Mouse (Mus musculus) kidney, postnatal 25 days (tissue): ENCODE measurements around the gene Pak2.
"Not testable (repeated sequence)": the region's sequence is repeated elsewhere in the genome, so short reads cannot be mapped to it uniquely, and the experiment has no call there.

Source experiments
- DNase-seq, 2 experiments: peaks; one replicate each; pipeline ENCODE4 v3.0.0; 2021; ENCODE audit warnings: mixed read lengths in 2 of 2

Gene Pak2

DNA sequence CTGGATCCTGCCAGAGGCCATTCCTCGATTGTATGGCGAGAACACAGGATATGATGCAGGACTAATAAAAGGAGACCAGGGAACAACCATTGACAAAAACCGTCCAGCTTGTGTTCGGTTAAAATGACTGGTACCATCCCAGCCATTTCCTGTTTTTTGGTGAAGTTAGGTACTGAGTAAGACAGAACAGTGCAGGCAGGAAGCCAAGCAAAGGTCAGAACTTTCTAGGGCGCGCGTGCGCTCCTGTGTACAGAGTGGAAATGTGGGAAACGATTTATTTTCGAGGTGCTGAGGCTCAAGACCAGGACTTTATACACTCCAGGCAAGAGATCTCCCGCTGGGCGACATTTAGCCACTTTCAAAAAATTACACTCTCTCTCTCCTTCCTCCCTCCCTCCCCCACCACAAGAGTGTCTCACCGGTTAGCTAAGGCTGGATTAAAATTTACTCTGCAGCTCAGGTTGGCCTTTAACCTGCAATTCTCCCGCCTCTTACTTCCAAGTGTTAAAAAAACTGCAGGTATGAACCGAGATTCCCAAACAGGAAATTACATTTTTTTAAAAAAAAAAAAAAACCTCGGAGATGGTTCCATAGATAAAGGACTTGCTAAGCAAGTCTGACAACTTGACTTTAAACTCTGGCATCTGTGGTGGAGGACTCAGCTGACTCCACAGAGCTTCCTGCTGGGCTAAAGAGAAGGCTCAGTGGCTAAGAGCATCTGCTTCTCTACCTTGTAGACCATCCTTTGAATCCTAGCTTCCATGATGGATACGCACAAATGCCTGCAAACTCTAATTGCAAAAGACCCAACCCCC lies 8.7 kb upstream of the Pak2 start:
- DNase-seq: peak; percentile 85

DNA sequence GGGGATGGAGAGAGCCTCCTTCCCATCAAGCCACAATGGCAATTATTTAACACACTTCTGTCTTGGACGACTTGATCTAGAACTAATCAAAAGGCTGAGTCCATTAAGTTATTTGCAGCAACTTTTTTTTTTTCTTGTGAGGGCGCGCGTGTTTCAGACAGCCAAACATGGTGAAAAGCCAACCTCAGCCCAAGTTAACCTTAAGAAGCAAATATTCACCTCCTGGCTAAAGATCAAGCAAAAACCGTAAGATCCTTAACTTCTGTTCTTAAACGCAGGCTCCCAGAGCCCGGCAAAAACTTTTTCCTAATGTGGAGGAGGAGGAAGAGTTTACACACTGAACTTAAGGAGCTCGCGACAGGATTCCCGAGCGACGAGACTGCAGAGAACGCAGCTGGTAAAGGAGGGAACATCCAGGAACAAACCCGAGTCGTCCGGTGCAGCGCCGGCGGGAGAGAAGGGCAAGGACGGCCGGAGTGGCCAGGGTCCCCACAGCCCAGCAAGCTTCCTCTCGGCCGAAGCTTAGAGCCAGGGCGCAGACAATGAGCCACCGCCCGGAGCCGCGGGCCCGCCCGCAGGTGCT lies 643 bp downstream of the Pak2 start:
- DNase-seq: peak; percentile 36 to 42

DNA sequence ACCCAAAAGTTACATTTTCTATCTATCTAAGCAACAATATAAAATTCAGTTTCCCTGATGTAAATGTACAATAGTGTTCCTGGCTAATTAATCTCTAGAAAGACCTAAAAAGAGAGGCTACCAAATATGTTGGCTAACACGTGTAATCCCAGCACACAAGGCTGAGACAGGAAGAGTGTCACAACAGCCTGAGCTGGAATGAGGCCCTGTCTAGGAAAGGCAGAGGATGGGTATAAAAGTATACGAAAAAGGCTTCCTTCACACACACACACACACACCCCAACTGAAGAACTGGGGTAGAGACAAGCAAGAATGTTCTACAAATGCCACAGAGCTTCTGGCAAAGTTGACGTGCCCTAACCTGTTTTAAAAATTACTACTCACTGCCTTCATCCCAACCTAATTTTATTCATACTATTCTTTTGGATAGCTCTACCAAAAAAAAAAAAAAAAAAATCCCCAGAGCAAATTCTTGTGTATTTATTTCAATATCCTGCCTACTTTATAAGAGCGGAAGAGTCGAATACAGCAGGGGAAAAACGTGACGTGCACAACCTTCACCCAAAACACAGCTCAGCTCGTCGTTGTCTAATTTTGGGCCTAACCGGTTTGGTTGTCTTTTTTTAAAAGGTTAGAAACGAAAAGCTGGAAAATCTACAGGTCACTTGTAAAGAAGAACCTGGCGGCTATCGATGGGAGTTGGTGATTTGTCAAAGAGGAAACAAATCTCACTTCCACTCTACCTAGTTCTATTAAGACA lies 1.3 kb downstream of the Pak2 start:
- DNase-seq: no peak

DNA sequence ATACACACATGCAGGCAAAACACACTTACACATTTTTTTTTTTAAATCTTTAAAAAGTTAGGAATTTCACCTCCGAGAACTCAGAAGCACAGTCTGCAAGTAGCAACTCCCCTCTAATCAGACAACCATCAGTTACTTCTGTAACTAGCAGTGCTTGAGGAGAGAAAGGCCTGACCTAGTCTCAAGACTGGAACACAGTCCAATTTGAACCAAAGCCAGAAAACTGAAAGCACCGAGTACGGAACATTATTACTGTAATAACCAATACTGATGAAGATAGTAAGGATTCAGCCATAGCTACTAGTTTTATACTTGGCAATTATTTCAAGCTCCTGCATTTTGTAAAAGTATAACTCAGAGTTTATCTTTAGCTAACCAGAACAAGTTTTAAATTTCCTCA lies 2.7 kb downstream of the Pak2 start:
- DNase-seq: no peak

DNA sequence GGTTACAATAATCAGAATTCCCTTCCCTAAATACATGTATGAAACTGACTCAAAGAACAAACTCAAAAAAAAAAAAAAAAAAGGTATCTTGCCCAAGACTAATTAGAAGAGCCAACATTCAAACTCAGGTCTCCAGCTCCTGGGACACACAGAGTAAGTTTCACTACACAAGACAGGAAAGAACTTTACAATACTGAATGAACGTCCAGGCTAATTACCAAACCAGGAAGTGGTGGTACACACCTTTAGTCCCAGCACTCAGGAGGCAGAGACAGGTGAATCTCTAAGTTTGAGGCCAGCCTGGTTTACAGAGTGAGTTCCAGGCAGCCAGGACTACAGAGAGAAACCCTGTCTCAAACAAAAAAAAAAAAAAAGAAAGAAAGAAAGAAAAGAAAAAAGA lies 3.4 kb downstream of the Pak2 start:
- DNase-seq: no peak

DNA sequence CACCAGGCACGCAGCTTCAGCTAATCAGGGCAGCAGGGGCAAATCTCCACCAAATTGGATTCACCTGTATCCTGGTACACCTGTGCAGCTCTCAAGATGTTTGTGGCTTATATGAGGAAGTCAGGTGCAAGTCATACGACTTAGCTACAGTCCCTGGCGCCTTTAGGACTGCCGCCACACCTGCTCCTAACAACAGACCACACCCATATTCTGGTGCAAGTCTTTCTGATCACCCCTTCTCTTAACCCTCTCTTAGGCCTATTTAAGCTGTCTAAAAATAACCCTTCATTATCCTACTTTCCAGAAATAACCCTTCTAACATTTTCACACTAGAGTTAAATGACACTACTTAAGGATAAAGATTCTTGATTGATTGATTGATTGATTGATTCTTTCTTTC lies 9.1 kb downstream of the Pak2 start:
- DNase-seq: not testable (repeated sequence)

DNA sequence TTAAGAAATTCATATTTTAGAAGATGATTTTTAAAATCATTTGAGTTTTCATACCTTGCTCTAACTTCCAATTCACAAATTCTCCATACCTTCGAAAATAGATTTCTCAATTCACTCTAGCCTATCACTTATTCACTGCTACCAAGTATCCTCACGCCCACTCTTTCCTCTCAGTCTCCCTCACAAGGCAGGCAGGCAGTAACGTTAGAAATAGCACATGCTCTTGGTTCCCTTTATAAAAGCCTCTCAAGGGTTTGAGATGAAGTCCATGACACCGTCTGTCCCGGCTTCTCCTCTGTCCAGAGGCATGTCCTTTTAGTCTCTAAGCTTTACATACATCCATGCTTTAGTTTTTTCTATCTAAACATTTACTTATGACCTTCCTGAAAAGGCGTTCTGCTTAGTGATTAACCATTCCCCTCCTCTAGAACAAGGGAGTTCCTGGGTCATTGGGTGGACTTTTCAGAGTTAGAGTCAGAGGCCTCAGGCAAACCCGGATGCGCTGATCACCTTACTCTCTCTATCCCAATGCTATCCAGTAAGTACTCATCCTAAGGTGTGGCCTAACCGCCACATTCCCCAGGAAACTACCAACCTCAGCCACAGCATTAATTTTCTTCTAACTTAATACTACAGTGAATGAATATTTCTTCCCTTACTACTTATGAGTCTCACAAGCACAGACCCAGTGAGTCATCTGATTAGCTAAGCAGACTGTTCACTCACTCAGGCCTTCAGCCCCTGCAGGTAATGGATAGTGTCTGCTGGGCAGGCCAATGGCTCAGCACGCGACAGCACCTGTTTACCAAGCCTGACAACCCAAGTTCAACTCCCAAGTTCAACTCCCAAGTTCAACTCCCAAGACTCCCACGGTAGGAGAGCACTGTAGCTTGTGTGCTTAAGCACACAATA lies 10.5 kb downstream of the Pak2 start:
- peak in 1 of 2 experiments; percentile 42 for DNase-seq

DNA sequence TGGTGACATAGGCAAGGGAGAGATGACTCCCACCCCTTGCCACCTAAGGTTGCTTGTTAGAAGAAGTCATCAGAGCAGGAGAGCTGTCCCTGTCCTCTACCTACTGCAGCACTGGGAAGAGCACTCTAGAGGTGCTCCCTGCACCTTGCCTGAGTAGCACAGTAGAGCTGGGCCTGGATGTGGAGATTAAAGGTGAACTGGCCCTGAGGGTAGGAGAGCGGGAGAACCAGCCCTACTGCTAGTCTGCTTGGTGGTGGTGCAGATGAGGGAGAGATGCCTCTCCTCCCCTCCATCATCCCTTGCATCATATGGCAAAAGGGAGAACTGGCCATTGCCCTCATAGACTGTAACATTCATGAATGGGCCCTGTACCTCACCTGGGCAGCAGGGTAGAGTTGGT lies 12.2 kb downstream of the Pak2 start:
- no peak for DNase-seq

DNA sequence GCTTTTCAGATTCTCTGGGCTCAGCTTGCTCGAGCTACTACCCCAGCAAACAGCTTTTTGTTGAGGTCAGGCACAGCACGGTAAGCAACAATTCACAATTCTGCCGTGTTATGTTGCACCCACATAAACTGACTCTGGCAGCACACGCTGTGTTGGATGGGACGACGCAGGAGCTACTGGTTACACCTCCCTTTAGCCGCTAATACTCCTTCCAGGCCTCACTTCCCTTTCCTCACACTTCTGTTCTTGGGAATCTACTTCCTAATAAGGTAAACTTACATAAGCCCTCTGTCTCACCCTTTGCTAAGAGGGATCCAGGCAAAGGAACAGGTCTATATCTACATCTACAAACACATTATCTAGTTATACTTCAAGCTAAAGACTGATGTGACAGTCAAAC lies 15.2 kb downstream of the Pak2 start:
- DNase-seq: no peak

DNA sequence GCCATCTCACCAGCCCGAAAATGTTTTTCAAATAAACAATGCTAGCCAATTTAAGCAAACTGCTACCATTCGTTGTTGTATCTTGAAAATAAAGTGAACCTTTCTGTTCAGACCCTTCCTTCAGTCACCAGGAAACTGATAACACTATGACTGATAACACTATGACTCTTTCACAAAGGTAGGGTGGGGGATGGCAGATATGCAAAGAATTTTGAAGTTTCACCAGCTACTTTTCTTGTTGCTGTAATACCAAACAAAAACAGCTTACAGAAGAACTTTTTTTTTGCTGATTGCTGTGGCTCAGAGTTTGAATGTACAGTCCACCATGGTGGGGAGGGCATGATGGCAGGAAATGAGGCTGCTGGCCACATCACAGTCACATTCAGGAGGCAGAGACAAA lies 16.9 kb downstream of the Pak2 start:
- no peak for DNase-seq

DNA sequence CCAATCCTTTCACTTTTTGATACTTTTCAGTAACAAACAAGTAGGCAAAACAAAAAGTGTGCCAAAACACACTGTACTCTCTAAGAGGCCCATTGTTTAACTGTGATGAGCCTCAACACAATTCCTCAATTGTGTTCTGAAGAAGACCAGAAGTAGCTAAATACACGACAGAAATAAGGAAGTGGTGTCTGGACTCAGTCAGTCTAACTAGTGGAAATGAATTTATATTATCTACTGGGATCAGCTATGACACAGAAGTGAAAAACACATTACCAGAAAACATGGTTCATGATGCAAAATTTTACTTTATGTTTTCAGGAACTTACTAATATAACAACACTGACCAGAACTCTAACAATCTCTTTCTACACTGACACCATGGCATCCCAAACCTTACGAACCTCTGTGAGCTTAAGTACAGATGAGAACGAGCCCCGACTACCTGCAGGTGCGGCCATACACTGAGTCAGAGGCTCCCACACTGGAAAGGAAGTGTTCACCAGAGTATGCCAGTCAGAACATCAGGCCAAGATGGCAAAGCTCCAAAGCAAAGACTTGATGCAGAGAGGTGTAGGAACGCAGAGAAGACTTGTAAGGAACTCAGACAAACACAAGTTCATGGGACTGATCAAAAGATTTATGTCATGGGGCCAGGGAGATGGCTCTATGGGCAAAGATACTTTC lies 19.2 kb downstream of the Pak2 start:
- no peak for DNase-seq

DNA sequence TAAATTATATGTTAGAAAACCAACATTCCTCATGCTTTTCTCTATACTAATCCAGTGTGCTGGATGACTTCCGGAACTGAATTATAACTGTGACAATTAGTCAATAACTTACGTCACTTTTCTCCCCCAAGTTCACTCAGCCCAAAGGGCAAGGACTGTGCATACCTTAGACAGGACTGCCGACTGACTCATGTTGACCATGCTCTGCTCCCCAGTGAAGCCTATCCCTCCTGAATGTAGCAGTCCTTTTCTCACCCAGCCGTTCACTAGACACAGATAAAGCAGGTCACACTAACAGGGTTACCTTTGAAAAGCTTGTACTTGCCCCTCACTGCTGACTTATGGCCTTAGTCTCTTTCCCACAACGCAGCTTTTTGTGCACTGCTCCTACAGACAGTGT lies 20.3 kb downstream of the Pak2 start:
- DNase-seq: no peak

DNA sequence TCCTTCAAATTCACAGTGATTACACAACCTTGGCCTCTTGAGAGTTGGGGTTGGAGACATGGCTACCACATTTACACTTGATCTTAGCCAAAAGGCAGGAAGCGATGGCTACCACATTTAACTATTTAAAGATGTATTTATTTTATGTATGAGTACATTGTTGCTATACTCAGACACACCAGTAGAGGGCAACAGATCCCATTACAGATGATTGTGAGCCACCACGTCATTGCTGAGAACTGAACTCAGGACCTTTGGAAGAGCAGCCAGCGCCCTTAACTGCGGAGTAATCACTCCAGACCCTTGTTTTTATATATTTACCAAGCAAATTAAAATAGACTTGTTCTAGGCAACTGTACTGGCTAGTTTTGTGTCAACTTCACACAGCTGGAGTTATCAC lies 36.8 kb downstream of the Pak2 start:
- no peak for DNase-seq

DNA sequence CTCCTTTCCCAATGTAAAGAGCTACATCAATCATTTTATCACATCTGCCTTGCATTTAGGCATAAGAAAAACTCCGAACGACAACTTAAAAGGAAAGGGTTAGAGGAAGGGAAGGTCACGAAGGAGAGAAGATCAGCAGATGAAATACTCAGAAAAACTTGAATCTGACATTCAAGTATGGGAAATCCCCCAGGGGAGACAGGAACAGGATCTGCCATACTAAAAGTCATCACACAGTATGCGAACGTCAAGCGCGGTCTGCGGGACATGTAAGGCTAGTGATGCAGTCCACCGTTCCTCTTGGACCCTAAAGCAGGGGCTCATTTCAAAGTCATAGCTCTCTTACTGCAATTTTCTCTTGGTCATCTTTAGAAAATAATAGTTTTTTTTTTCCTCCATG lies 59.5 kb downstream of the Pak2 start:
- no peak for DNase-seq

DNA sequence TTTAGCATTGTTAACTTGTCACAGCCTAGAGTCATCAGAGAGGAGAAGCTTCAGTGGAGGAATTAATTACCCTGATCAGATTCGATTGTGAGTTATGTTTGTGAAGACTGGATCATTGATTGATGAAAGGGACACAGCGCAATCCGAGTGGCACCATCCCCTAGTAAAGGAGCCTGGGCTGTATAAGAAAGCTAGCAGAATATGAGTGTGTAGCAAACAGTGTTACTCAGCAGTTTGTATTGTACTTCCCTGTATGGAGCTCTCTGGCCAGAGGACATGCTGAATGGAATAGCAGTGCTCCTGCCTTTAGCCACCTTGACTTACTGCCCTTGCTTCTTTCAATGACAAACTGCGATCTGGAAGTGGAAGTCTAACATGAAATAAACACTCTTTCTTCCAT lies 68.8 kb downstream of the Pak2 start:
- no peak for DNase-seq

DNA sequence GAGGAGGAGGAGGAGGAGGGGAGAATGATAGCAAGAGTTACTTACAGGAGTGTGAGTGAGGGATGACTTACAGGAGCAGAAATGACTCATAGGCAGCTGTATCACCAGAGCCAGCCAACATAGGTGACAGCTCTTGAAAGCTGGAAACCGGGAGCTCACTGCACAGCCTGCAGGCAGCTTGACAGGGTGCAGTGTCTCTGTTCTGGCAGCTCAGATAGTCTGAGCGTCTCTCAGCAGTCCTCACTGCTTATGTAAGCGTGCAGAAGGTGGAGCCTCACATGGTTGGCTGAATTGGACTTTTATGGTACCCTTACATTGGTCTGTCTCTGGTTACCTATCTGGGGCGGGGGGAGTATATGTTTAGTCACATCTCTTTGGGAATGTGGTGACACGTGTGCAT lies 69.2 kb downstream of the Pak2 start:
- DNase-seq: peak; percentile 24 to 60

DNA sequence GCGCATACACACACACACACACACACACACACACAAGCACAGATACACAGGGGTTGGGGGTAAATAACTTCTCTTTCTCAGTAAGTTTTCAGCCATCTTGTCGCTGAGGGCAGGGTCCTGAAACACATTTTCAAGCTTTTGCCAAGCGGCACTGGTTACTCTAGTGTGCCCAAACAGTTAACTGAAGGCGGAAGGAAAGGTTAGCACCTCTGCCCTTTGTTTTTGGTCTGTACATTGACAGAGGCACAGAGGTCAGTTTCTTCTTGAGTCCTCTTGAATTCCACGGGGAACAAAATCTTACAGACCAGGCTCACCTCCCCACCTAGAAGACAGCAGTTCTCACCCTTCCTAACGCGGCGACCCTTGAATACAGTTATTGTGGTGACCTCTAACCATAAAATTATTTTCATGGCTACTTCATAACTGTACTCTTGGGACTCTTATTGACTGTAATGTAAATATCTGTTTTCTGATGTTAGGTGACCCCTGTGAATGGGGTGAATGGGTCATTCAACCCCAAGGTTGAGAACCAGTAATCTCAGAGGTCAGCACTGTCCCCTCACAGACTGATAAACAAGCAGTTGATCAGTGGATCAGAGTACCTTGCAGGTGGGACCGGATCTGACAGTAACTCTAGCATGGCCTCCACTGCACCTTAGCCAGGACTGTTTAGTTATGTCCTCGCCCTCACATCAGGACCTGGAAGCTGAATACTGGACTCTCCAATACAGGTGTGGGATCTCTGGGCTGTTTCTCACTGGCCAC lies 70.4 kb downstream of the Pak2 start:
- no peak for DNase-seq

DNA sequence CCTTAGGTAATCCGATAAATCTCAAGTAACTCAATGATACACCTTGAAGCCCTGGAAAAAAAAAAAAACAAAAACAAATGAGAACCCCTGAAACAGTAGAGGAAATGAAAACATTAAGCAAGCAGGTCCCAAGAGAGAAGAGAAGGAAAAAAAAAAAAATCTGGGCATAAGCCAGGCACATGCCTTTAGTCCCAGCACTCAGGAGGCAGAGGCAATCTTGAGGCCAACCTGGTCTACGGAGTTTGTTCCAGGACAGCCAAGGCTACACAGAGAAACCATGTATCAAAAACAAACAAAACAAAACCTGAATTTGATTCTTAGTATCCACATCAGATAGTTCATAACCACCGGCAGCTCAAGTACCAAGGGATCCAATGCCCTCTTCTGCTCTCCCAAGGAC lies 74.4 kb downstream of the Pak2 start:
- no peak for DNase-seq

DNA sequence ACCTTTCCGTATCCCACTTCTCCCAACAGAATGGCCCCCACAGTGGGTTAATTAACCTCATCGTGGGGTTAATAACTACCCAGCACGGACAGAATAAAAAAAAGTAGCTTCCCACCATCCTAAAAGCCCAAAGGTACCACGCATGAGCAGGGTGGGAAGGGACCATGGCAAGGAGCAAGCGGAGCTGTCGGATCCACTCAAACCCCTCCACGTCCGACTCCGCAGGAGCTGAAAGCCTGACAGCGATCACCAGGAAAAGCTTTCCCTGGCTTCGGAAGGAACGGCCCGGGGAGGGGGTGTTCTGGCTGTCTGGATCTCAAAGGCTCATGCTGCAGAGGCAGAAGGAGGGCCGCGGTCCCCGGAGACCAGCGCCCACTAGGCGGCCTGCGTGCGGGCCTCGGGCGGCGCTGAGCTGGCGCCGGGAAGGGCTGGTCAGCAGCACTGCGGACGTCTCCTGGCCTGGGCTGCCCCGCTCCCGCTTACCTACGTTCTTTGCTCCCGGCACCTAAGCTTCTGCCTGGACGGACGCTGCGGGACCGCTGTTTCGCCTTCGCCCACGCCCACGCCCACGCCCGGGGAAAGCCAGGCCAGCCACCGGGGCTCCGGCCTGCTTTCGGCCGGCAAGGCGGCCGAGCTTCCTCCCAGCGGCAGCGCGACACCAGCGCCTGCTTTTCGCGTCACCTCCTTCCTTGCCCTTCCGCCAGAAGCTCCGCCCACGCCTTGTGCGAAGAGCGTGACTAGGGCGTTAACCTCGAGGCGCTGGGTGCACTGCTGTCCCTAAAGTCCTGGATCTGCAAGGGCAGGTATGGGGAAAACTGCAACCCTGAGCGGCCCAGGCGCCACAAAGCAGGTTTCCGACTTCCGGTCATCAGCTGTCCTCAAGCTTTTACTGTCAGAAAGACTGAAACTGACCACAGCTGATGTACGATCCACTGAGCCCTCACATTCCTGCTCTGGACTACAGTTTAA lies 76.3 kb downstream of the Pak2 start, which contains the start of gene Senp5:
Gene Senp5 (minus strand): TSS at position 779 of the 969 bp plus-strand sequence.
- DNase-seq: peak; percentile 94 to 98

DNA sequence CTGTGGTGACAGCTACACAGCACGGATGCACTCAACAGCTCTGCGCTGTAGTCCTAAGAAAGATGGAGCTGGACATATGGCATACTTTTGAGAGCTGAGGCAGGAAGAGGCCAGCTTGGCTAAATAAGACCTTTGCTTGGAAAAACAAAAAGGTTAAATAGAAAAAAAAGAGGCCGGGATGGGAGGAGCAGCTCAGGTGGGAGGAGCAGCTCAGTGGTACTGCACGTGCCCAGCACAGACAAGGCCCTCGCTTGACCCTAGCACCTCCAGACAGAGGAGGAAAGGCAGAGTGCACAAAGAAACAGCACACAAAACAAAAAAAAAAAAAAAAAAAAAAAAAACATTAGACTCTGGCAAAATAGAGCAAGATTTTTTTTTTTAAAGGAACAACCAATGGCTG lies 82.8 kb downstream of the Pak2 start:
- no peak for DNase-seq
